Mouse (Mus musculus) midbrain, embryonic 11.5 days (tissue): ENCODE data around the gene Bok. TPM values are rescaled to one million over a fixed set of nuclear protein-coding genes. Genes with fewer than 3 reads are reported as not detected.

Experiments
- ATAC-seq: fragments of 200-750 bp; cut with Nextera tagmentation; 2 replicates; pipeline ENCODE4 v1.8.0; 2017; ENCODE audit warnings: moderate TSS enrichment, moderate library complexity; ENCODE audit not compliant: low FRiP score
- DNase-seq: peaks from one replicate; pipeline ENCODE4 v3.0.0; 2015; ENCODE audit warnings: low spot score; ENCODE audit errors: missing footprints
- H3K27ac ChIP-seq: fragments of 300-500 bp; sonication (generic); 2 replicates; pipeline ENCODE4 v1.5.1; 2014; ENCODE audit warnings: low read depth, low read length
- H3K27me3 ChIP-seq: fragments of 300-500 bp; sonication (generic); 2 replicates; pipeline ENCODE4 v1.6.1; 2014; ENCODE audit warnings: mild to moderate bottlenecking, low read length, moderate library complexity, mixed read lengths; ENCODE audit not compliant: control insufficient read depth, insufficient read depth
- H3K36me3 ChIP-seq: fragments of 300-500 bp; sonication (generic); 2 replicates; pipeline ENCODE4 v1.6.1; 2014; ENCODE audit warnings: mild to moderate bottlenecking, low read length, moderate library complexity, mixed read lengths; ENCODE audit not compliant: control insufficient read depth, insufficient read depth
- H3K4me1 ChIP-seq: fragments of 300-500 bp; sonication (generic); 2 replicates; pipeline ENCODE4 v1.6.1; 2014; ENCODE audit warnings: low read length; ENCODE audit not compliant: control insufficient read depth, insufficient read depth
- H3K4me2 ChIP-seq: fragments of 300-500 bp; sonication (generic); 2 replicates; pipeline ENCODE4 v1.6.1; 2014; ENCODE audit warnings: mild to moderate bottlenecking, moderate library complexity
- H3K4me3 ChIP-seq: fragments of 300-500 bp; sonication (generic); 2 replicates; pipeline ENCODE4 v1.5.1; 2014; ENCODE audit warnings: low read depth, low read length
- H3K9ac ChIP-seq: fragments of 300-500 bp; sonication (generic); 2 replicates; pipeline ENCODE4 v1.6.1; 2014; ENCODE audit warnings: low read length
- H3K9me3 ChIP-seq: fragments of 300-500 bp; sonication (generic); 2 replicates; pipeline ENCODE4 v1.6.1; 2016; ENCODE audit warnings: low read length; ENCODE audit not compliant: control insufficient read depth
- WGBS: fragments of 180-500 bp; shearing (Covaris S2); extraction: QIAGEN DNeasy Blood & Tissue Kit; methylation state at CpG from one replicate; pipeline ENCODE4 v1.1.7; 2014; 5-methylcytosine and 5-hydroxymethylcytosine counted together
- polyA plus RNA-seq: library from polyadenylated mRNA; unstranded; fragments of >200 nt; fragmentation: Nextera tagmentation; extraction: Ambion mirVana; gene quantifications from 2 replicates; pipeline ENCODE4 v1.2.1, GENCODE M21; 2014

Gene Bok
- polyA plus RNA-seq, 1 experiment from 2014 or later, result 31.3 TPM

- Histone ChIP-seq H3K9me3 (no peaks in the 10 kb centered on the region), H3K27ac (no peak overlapping the region), H3K9ac (no peak overlapping the region), H3K36me3 (no peaks in the 10 kb centered on the region), H3K4me1 (no peaks in the 10 kb centered on the region), H3K4me2 (no peak overlapping the region), H3K27me3 (no peaks in the 10 kb centered on the region), H3K4me3 (no peak overlapping the region)
- ATAC-seq, result no peak
- DNase-seq, result no peak
- WGBS, result 85% methylated on average over 4 of the region's 4 CpGs
These were observed 56.5 kb downstream of the Bok start for GRCm38 (mm10) chr1:93741987-93742386.

DNA sequence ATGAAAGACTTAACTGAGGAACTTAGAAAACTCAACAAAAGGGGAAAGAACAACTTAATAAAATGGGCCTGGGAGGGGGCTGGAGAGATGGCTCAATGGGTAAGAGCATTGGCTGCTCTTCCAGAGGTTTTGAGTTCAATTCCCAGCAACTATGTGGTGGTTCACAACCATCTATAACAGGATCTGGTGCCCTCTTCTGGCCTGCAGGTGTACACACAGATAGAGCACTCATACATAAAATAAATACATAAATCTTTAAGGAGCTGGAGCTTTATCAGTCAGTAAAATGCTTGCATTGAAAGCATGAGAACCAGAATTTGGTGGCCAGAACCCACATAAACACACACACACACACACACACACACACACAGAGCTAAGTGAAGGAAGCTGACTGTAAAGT is 57.5 kb downstream of the Bok start:
- Histone ChIP-seq H3K4me2 (no peak overlapping the region), H3K27me3 (no peaks in the 10 kb centered on the region), H3K9me3 (no peaks in the 10 kb centered on the region), H3K9ac (no peak overlapping the region), H3K4me3 (no peak overlapping the region), H3K36me3 (no peaks in the 10 kb centered on the region), H3K4me1 (no peaks in the 10 kb centered on the region), H3K27ac (no peak overlapping the region)
- ATAC-seq (no peak), DNase-seq (peak; percentile 51)

Other genes starting within 250 kb of the Bok start
- gene Hdlbp, start 206.8 kb upstream of the Bok start, polyA plus RNA-seq, result 84.4 and 88.2 TPM in 2 replicates
- gene Farp2, start 173.6 kb upstream of the Bok start, polyA plus RNA-seq, result 3.2 and 3.3 TPM in 2 replicates
- 187 and 198 TPM in 2 replicates for gene Stk25, start 27.0 kb upstream of the Bok start, polyA plus RNA-seq
- 94.2 and 103 TPM in 2 replicates for gene Atg4b, start 65.8 kb downstream of the Bok start, polyA plus RNA-seq
- gene Thap4, start 69.2 kb downstream of the Bok start, polyA plus RNA-seq, result 37.5 and 39.8 TPM in 2 replicates
- 229 and 230 TPM in 2 replicates for gene Dtymk, start 116.3 kb downstream of the Bok start, polyA plus RNA-seq
- 16.4 and 17.8 TPM in 2 replicates for gene Ing5, start 118.3 kb downstream of the Bok start, polyA plus RNA-seq
- gene D2hgdh, start 139.2 kb downstream of the Bok start, polyA plus RNA-seq, result 10.2 and 12.1 TPM in 2 replicates
- not detected in 2 replicates for gene Gal3st2, start 175.6 kb downstream of the Bok start, polyA plus RNA-seq
- gene Gal3st2b, start 232.7 kb downstream of the Bok start, polyA plus RNA-seq, result not detected in 2 replicates